Mouse (Mus musculus) kidney, postnatal 25 days (tissue): ENCODE results near the gene Zfp217.
A peak's percentile ranks its signal among the peaks of the same experiment; 100 is the strongest.

Experiments
- DNase-seq, 2 experiments: peaks; one replicate each; pipeline ENCODE4 v3.0.0; 2021; ENCODE audit warnings: mixed read lengths in 2 of 2

Gene Zfp217

DNA sequence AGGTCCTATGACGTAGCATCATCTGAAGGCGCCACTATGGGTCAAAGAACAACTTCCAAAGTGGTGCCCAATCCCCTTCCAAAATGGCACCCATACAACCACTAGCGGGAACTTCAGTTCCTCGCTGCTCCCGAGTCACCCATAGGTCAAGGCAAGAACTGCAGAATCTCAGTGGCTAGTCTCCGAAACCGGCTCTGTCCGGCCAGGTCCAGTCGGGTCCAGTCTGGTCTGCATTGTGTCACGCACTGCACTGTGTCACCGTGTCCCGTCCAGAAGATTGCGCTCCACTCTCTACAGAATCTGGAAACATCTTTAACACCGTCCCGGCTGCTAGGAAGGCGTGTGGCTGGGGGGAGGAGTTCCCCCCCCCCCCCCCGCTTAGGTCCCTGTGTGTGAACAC is 53.7 kb downstream of the Zfp217 start:
- no peak for DNase-seq

- no peak for DNase-seq
These were observed 56.1 kb downstream of the Zfp217 start for GRCm38 (mm10) chr2:170091563-170092443.

DNA sequence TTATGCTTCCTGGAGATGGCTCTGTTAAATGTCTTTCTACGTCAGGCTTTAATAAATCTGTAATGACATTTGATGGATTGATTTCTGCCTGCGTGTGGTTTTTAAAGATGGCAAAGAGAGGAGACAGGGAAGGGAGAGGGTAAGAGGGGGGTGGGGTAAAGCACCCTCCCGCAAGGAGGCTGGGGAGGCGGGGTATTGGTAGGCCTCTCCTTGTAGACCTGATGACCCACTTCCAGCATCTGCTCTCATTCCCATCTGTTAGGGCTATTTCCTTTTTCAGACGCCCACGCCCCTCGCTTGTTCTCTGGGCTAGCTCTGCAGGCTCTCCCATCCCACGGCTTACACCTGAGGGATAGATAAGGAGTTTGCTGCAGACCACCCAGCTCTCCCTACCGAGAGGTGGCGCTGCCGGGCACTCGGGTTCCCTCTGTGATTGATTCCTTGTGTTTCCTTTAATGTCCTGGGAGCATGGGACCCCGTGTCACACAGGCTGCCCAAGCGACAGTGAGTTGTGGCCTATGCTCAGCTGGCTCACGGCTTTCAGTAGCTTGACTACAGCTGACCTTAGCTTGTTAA is 69.4 kb downstream of the Zfp217 start:
- peak in 1 of 2 experiments; percentile 33 for DNase-seq

GRCm38 (mm10) chr2:170078041-170078440 is 69.9 kb downstream of the Zfp217 start:
- DNase-seq = no peak

DNA sequence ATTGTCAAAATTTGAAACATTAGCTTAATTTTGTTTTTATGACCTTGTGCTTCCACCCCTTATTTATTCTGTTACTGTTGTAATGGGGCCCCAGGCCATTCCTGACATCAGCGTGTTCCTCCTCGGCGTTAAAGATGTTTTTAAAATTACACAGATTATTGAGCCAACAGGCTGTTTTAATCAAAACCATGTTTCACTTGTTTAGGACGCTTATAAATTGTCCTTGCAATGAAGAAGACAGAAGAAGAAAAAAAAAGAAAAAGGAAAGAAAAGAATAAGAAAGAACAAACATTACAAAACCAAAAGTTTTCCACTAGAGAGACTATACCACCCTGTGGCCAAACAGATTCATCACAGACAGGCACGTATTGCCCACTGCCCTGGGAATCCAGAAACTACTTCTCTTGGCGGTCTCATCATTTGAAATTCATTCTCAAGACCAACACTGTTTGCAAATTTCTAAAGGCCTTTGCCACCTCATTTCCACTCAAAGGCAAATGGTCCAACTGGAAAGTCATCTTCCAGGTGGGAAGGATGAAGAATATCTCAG is 70.9 kb downstream of the Zfp217 start:
- DNase-seq = no peak

GRCm38 (mm10) chr2:170070641-170071241 is 77.2 kb downstream of the Zfp217 start:
- peak; percentile 39 to 56 for DNase-seq

- DNase-seq = no peak
These were observed 77.9 kb downstream of the Zfp217 start for GRCm38 (mm10) chr2:170069976-170070375.

- no peak for DNase-seq
These were observed 85.5 kb downstream of the Zfp217 start for GRCm38 (mm10) chr2:170062378-170062777.

DNA sequence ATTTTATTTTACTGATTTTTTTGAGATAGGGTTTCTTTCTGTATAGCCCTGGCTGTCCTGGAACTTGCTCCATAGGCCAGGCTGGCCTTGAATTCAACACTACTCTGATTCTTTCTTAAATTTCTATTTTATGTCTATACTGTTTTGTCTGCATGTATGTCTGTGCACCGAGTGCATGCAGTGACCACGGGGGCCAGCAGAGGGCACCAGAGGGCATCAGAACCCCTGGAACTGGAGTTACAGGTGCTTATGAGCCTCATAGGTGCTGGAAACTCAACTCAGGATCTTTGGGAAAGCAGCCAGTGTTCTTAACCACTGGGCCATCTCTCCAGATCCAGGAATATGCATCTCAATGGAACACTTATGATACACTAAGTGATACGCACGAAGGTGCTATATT is 87.8 kb downstream of the Zfp217 start:
- peak in 1 of 2 experiments; percentile 53 for DNase-seq

DNA sequence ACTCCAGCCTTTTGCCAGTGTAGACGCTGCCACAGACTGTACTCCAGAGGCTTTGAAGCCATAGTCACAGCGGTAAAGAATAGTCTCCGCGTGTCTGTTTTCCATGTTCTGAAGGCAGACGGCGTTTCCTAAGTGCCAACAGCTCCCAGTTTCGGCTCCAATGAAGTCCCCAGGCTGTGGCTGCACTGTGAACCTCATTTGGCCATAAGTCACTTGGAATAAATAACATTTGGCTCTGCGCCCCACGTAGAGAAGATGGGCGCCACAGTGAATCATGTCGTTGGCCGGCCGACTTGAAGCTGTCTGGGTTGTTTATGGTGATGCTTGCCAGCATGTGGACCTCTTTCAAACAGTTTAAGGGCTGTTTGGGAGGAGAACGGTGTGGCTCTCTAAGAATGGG is 89.1 kb downstream of the Zfp217 start:
- DNase-seq = peak in 1 of 2 experiments; percentile 29
